Mouse (Mus musculus) lung, adult 2 months (tissue): ENCODE measurements around the gene 9330182L06Rik.

ENCODE experiments used
- CTCF ChIP-seq: fragments of 200-500 bp; IDR thresholded peaks from 2 replicates; pipeline ENCODE4 v1.5.1; 2011; ENCODE audit warnings: mild to moderate bottlenecking, low read length, control low read depth; ENCODE audit not compliant: insufficient read depth
- POLR2A ChIP-seq: fragments of 200-500 bp; IDR thresholded peaks from 2 replicates; pipeline ENCODE4 v1.6.1; 2011; ENCODE audit warnings: low read depth, mild to moderate bottlenecking, control low read depth, low read length, borderline replicate concordance; ENCODE audit errors: extremely low read depth

DNA sequence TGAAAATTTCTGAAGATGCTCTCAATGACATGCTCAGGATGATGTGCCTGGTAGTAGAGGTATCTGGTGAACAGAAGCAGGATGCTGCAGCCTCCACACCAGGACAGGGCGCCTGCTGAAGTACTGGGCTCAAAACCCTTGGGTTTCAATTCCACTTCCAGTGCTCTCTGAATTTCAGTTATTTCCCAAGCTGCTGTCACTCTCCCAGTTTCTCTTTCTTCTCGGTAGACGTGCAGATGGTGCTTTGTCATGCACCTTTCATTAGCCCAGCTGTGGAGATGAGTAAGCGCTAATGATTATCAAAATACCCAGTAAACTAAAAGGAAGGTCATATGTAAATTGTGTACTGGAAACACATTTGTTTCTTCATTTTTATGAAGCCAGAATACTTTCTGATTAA, 80.6 kb downstream of the 9330182L06Rik start:
- no peak for TF ChIP-seq CTCF
- no peak for TF ChIP-seq POLR2A
